Mouse (Mus musculus) thymus, postnatal 4 days (tissue): Measurements from ENCODE around the gene Apoa5.

Experiments used
- DNase-seq: peaks from one replicate; pipeline ENCODE4 v3.0.0; 2021

The Apoa5 gene

DNA sequence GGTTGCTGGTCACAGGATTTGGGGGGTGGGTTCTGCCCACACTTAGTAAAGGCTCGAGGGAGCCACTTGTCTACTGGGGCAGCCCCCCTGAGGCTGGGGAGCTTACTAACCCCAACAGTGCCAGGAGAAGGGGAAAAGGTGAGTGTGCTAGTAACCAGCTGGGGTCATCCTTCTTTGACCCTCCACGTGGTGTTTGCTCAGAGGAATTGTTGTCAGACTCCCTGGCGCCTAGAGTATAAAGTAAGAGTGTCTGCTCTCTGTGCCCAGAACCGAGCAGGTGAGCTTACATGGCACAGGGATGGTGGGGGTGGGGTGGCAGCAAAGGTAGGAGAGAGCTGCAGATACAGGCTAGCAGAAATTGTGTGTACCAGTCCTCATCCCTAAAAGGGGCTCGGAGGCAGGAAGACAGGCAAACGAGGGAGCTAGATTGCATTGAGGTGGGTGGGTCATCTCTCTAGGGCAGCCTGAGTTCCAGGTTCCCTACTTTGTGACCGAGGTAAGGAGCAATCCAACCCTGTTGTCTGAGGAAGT lies at the start of gene Apoa5:
Gene Apoa5, plus strand, starts transcription at position 291 of the 531 bp plus-strand sequence.
- DNase-seq, result no peak

DNA sequence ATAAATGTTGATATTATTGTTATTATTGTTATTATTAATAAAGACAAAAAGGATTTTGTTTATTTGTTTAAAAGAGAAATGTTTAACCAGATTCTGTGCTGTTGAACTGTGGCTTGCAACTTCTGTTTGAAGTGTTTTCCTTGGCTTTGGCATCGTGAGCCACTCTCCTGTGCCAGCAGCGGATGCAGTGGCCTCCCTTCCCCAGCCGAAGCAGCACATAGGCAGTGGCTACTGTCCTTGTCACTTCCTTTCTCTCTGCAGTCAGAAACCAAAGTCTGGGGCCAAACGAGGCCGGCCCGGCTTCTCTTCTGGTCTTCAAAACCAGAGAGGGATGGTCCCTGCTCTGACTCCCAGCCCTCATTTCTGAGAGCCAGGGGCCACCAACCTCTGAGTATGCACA lies 45.3 kb upstream of the Apoa5 start:
- DNase-seq, result no peak

DNA sequence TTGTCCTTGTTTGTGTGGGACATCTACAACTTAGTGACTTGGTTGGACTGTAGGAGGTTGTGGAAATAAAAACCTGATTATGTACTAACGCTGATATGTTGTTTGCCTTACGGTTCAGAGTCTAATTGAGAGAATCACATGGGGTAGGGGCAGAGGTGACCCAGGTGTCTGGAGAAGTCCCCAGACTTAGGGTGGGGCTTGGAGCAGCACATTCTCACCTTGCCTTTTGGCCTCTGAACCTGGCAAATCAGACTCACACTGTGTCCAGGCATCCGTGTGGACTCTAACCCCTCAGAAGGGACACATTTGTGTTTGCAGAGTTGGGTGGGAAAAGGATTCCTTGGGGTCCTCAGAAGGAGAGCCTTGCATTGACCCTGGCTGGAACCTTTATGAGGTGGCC lies 44.3 kb upstream of the Apoa5 start:
- DNase-seq, result no peak

DNA sequence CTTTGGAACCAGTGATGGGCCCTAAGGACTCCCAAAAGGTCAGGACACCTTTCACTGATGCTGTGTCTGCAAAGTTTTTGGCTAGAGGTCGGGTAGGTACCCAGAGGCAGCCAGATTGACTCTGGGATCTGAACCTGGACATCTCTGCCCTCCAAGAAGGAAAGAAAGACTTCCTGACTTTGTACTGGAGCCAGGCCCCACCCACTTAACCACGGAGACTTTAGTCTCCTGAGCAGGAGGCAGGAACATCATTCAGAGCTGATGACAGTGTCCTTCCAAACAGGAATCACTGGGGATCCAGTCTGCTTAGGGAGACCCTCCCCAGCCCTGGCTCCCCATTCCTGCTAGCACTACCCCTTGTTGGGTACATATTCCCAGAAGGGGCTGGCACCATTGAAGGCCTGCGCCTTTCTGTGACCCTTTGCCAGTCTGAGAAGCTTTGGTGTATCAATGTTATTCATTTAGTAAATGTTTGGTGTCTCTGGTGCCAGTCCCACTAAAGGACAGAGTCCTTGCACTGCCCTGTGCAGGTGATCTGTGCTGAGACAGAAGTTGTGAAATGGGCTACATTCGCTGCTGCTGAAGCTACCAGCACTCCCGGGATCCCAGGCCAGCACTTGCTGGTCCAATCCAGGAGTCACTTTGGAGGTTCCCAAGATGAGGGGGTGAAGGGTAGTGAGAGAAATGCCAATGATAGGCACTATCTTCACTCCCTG lies 43.3 kb upstream of the Apoa5 start:
- no peak for DNase-seq

DNA sequence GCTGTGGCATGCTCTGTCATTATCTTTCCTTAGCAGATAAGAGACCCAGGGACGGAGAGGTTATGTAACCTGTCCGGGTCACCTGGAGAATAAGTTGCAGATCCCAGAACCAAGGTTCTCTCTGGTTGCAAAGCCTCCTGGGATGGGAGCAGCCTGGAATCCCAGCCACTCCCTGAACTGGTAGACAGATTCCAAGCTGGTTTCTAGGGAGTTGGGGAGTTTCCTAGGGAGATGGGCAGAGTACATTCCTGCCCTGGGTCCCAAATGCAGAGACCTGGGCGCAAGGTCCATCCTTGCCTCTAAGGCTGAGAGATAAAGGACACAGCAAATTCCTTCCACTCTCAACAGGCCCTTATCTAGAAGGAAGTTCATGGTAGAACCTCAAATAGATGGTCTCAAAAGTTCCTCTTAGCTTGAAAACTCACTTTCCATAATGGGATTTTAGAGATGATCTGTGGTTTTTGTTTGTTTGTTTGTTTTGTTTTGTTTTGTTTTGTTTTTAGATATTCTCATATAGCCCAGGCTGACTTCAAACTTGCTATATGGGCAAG lies 41.3 kb upstream of the Apoa5 start:
- DNase-seq, result no peak

DNA sequence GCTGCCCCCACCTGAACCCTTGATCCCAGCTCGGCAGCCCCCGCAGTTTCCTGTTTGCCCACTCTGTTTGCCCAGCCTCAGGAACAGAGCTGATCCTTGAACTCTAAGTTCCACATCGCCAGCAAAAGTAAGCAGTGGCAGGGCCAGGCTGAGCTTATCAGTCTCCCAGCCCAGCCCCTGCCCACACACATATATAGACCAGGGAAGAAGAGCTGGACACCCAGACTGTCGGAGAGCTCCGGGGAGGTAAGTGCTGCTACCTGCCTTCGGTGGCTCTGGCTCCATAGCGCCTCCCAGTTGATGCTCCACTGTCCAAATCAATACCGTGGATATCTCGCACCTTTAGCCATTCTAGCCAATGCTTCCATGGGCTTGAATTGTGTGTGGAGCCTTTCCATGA lies 39.9 kb upstream of the Apoa5 start, which contains the start of gene Apoa1:
Gene Apoa1, plus strand, starts transcription at position 90 of the 400 bp plus-strand sequence.
- DNase-seq, result no peak

DNA sequence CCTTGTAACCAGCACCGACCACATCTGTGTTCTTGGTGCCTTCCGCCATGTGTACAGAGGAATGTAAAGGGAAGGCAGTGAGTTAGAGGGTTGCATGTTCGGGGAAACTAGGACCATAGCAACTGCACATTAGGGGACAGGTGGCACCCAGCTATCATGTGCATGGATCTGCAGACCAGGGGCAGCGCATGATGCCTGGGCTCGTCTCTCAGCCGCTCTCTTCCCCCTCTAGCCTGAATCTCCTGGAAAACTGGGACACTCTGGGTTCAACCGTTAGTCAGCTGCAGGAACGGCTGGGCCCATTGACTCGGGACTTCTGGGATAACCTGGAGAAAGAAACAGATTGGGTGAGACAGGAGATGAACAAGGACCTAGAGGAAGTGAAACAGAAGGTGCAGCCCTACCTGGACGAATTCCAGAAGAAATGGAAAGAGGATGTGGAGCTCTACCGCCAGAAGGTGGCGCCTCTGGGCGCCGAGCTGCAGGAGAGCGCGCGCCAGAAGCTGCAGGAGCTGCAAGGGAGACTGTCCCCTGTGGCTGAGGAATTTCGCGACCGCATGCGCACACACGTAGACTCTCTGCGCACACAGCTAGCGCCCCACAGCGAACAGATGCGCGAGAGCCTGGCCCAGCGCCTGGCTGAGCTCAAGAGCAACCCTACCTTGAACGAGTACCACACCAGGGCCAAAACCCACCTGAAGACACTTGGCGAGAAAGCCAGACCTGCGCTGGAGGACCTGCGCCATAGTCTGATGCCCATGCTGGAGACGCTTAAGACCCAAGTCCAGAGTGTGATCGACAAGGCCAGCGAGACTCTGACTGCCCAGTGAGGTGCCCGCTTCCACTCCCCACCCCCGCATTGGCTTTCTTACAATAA lies 38.6 kb upstream of the Apoa5 start:
- DNase-seq, result peak; percentile 81

DNA sequence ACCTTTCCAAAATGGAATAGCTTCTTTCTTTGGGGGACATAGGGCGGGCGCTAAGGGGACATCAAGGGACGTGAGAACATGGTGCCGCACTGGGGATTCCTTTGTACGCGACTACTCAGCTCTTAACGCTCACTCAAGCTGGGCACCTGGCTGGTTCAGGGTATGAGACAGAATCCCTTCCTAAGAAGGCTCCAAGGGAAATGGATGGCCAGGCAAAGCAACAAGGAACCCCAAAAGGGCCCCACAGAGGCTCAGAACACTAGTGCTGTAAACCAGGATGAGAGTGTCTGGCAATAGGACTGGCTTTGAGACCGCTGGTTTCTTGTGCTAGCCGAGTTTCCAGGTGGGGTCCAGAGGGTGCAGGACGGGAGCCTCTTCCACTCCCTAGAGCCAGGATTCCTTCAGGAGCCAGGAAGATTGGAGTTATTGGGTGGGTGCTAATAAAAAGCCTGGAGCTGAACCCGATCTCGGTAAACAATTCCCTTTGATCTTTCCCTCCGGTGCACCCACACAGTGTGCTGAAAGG lies 37.9 kb upstream of the Apoa5 start:
- DNase-seq, result no peak

DNA sequence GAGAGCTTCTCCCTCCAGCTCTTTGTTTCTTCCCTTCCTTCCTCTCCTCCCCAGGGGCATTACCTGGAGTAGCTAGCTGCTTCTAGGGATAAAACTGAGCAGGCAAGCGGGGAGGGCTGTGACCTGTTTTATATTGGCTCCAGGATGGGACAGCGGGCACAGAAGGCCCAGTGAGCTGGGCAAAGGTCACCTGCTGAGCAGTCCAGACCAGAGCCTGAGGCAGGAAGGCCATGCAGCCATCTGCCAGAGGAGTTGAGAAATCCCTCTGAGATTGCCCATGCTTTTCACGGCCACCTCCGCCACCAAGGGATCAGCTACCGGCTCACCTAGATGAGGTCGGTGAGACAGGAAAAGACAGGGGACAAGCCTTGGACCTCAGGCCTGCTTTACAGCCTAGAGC lies 33.2 kb upstream of the Apoa5 start:
- DNase-seq, result no peak

DNA sequence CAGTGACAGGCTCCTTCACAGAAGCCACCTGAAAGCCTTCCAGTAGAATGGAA lies 33.0 kb upstream of the Apoa5 start, which contains the start of gene Apoc3:
Gene Apoc3, minus strand, starts transcription at position 41 of the 53 bp plus-strand sequence.
- DNase-seq, result no peak

DNA sequence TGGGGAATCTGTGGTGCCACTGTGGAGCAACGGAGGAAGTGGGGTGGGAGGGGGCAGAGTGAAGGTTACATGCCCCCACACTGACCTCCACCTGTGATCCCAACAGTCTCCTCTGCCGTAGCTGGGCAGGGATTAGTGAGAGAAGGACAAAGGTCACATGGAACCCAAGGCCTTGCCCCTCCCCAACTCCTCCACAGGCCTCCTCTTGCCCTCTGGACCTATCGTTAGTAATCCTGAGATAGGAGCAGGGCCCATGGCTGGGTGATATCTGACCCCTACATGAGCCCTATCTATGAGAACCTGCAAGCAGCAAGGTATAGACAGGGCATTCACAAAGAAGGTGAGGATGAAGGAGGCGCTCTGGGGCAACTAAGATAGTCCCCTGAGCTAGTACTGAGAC lies 32.8 kb upstream of the Apoa5 start:
- no peak for DNase-seq

DNA sequence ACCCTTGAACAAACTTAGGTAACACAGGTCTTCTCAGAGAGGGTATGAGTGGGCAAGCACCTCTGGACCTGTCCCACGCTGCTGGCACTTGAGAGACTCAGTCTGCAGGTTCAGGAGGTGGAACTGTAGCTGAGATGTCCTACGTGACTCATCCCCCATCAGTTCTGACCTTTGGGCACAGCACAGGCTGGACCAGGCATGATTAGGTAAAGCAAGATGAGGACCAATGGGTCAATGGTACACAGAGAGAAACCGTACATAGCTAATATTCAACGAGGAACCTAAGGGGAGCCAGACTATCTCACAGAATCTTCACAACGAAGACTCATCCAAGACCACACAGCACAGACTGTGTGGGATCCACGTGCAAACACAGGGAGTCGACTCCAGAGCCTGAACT lies 29.6 kb upstream of the Apoa5 start:
- DNase-seq, result no peak

DNA sequence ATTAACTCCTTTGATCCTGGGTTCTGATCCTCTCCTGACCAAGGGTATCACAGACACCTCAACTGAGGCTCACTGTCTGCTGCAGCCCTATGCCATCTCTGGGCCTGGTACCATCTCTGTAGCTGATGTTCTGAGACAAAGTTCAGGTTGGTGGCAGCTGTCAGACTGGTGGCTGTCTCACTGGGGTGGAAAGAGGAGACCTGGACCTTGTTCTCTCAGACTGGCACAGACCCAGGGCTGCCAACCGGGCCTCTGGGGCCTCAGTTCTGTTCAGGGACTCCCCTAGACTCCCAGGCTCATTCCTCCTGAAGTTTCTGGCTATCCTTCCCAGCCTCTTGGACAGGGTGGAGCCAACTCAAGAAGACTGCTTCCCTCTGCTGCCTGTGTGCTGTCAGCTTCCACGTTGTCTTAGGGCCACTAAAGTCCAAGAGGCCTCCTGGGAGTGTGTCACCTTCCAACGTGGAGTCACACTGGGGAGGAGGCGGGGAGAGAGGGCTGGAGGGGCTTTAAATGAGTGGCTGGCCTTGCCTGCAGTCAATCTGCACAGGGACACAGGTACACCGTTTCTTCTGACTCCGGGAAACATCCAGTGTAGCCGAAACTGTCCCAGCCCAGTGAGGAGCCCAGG lies 27.8 kb upstream of the Apoa5 start, which contains the start of gene Apoa4:
Gene Apoa4, plus strand, starts transcription at position 171 of the 628 bp plus-strand sequence.
- no peak for DNase-seq

DNA sequence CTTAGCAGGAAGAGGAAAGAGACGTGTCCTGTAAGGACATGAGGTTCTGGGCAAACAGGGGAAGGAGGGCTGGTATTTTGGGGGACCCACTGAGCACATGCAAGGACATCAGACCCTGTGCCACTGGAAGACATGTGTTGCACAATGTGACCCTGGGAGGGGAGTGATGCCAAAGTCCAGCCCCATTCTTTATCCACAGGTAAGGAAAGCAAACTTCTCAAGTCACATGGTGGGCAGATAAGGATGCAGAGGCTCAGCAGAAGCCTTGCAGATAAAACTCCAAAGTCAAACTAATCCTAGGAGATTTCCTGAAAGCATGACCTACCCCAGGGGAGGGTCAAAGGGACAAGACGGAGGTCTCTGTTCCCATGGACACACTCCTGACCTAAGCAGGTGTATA lies 26.6 kb upstream of the Apoa5 start:
- DNase-seq, result no peak

DNA sequence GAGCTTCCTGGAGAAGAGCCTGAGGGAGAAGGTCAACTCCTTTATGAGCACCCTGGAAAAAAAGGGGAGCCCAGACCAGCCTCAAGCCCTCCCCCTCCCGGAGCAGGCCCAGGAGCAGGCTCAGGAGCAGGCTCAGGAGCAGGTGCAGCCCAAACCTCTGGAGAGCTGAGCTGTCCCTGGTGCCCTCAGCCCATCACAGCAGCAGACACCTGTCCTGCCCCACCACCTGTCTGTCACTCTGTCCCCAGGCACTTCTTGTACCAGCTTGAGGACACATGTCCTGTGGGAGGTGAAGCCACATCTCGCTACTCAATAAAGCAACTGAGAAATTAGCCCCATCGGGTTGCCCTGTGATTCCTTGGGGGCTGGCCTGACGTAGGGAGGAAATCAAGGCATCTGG lies 25.3 kb upstream of the Apoa5 start:
- DNase-seq, result no peak

DNA sequence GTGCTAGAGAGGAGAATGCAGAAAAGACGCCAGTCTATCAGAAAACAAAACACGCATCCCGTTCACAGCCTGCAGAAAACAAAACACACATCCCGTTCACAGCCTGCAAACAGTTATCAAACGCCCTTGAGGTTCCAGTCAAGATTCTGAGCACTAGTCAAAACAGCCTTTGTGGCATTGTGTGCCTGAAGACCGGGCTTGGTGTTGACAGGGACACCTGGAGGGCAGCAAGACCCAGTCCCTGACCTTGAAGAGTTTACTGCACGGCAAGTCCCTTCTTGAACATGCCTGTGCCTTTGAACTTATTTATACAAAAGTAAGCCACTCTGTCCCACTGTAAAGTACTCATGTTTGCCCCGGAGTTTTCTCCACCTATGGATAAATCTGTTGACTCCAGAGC lies 24.8 kb upstream of the Apoa5 start:
- DNase-seq, result no peak

DNA sequence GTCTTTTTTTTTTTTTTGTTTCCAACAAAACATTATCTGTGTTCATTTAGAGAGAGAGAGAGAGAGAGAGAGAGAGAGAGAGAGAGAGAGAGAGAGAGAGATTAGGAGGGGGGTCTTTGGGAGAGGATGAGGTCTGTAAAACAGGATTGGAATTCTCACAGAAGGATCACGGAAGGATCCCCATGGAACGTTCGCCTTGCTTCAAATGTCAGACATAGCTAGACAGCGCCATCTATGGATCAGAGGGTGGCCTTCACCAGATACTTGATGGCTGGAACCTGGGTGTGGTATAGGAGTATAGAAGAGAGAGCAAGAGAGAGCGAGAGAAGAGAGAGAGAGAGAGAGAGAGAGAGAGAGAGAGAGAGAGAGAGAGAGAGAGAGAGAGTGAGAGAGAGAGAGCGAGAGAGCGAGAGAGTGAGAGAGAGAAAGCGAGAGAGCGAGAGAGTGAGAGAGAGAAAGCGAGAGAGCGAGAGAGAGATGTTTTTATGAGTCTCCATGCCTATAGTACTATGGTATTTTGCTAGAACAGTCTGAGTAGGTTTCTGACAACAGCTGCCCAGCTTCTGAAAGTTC lies 21.6 kb upstream of the Apoa5 start:
- peak; percentile 60 for DNase-seq

DNA sequence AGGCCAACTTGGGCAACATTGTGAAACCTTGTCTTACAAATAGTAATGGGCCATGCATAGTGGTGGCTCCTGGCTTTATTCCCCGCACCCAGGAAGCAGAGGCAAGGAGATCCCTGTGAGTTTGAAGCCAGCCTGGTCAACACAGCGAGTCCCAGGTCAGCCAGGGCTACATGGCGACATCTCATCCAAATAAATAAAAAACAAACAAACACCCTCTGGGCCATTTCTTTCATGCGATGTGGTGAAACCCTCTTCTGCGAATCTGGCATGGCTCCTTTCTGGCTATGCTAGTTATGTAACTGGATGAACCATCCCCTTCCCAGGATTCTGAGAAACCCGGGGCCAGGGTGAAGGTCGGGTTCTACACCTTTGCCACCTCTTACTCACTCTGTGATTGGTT lies 12.3 kb upstream of the Apoa5 start:
- no peak for DNase-seq

DNA sequence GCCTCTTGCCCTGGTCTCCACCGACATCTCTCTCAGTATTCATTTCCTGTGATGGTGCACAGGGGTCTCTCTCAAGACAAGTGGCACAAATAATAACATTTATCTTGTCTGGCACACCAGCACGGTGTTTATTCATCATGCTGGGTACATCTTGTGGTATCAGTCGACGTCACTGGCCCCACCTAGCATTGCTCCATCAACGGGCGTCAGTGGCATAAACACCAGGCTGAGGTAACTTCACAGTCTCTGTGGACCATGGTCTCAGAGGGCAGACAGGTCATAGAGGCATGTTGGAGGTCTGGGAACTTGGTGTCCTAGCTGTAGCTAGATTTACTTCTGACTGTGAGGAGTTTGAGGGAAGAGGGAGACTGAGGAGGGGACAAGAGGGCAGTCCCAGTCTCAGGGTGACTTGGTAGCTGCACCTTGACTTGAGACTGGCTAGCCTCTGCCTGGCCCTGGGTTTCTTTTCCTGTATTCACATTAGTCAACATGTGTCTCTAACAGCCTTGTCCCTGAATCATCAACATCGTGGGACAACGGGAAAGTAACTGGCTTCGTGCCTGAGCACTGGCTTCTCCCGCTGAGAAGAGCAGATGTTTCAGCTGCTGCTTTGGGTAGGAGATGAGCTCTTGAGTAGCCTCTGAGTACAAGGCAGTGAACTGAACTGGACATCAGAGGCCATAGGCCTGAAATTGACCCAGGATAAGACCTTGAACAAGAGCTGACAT lies 11.6 kb upstream of the Apoa5 start:
- DNase-seq, result no peak

DNA sequence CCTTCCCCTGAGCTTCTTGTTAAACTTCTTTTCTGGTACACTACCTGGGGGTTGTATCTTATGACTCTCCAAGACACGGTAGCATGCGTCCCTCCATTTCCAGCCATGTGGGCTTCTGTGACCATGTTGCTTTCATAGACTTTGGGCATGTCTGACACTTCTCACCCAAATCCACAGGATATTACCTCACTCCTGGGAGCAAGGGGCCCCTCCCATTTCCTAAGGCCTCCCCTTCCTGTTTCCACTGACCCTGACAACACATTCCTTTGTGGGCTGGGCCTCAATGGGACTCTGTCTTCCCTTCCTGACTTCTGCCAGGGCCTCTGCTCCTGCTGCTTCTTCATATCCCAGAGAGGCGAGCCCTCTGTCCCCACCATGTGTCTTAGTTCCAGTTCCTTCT lies 10.9 kb upstream of the Apoa5 start:
- DNase-seq, result no peak

DNA sequence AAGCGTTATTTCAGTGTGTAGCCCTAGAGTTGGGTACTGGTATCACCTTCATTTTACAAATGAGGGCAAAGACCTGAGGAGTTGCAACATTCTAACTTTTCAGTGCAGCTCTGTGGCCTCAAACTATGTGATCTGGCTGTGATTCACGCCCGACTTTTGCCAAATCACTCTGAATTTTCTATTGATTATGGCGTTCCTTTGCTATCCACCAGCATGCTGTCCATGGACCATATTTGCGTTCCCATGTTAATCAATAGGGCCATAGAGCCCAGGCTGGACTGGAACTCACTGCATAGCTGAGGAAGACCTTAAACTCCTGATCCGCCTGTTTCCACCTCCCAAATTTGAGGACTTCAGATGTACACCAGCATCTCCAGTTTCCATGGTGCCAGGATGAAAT lies 9.3 kb upstream of the Apoa5 start:
- no peak for DNase-seq

DNA sequence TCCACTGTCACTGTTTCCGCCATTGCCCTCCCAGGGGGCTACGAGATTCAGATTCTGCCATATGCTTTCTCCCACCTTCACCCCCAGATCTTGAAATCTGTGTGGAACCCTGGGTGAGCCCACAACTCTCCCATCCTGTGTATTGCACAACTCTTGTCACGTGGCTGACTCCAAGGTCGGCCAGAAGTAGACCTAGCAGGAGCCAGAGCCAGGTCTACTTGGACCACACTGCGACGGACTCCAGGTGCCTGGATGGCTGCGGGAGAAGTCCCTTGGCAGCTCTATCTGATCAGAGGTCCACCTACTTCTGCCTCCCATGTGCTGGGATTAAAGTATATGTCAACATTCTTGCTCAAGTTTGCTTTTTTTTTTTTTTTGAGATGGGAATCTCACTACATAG lies 7.3 kb upstream of the Apoa5 start:
- DNase-seq, result no peak

DNA sequence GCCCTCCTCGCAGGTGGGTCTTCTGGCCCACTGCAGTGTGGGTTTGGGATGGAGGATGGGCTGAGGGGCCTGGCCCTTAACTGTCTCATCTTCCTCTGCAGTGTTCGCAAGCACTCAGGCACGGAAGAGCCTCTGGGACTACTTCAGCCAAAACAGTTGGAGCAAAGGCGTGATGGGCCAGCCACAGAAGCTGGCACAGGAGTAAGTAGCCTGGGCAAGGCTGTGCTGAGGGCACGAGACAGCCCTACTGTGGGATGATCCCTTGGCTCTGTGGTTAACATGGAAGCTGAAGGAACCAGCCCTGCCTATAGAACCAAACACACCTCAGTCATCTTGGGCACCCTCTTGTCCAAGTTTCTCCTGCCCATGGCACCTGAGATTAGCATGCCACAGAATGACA lies 692 bp downstream of the Apoa5 start:
- no peak for DNase-seq
